23 mouse cellular contexts compared by ENCODE assay signal in genomic region chr19:42591534-42591933, GRCm38 (mm10). TPM values are rescaled to one million over a fixed set of nuclear protein-coding genes. Genes with fewer than 3 reads are reported as not detected.
"Had no signal": no experiment of that assay in that cellular context is flagged by ENCODE, and none has a peak within 500 bp of the region (broad histone marks: within the 10 kb centered on the region; RNA-seq: fewer than 3 reads in every experiment).

No protein-coding gene starts in this region.

- DNase-seq: kidney, postnatal 25 days; layer of hippocampus, adult 9-11 months; liver, postnatal 0 days; lung, embryonic 14.5 days; right cerebral cortex, adult 18-20 months; right cerebral cortex, postnatal 14 days; spleen, adult 18-20 months; thymus, postnatal 25 days had no signal

- H3K27me3 ChIP-seq: limb, embryonic 12.5 days; limb, embryonic 15.5 days; midbrain, embryonic 12.5 days; midbrain, embryonic 15.5 days; neural tube, embryonic 12.5 days; neural tube, embryonic 15.5 days; stomach, embryonic 15.5 days had no signal

- H3K9ac ChIP-seq: limb, embryonic 12.5 days; limb, embryonic 15.5 days; liver, embryonic 14.5 days; liver, postnatal 0 days; lung, embryonic 14.5 days; midbrain, embryonic 12.5 days; midbrain, embryonic 15.5 days; neural tube, embryonic 12.5 days; neural tube, embryonic 15.5 days; stomach, embryonic 15.5 days had no signal

- ATAC-seq: liver, postnatal 0 days; lung, postnatal 0 days; midbrain, embryonic 15.5 days had no signal

- H3K4me2 ChIP-seq: limb, embryonic 12.5 days; limb, embryonic 15.5 days; liver, embryonic 11.5 days; lung, embryonic 14.5 days; midbrain, embryonic 12.5 days; midbrain, embryonic 15.5 days; neural tube, embryonic 12.5 days; neural tube, embryonic 15.5 days; stomach, embryonic 15.5 days had no signal

- H3K9me3 ChIP-seq: limb, embryonic 12.5 days; limb, embryonic 15.5 days; midbrain, embryonic 12.5 days; midbrain, embryonic 15.5 days; neural tube, embryonic 12.5 days; neural tube, embryonic 15.5 days; stomach, embryonic 15.5 days had no signal

- H3K27ac ChIP-seq: kidney, postnatal 0 days; layer of hippocampus, adult 2 months; left cerebral cortex, adult 2 months; limb, embryonic 12.5 days; limb, embryonic 15.5 days; liver, embryonic 14.5 days; macrophage; midbrain, embryonic 12.5 days; midbrain, embryonic 15.5 days; neural tube, embryonic 12.5 days; neural tube, embryonic 15.5 days; stomach, embryonic 15.5 days had no signal

- H3K36me3 ChIP-seq: midbrain, embryonic 15.5 days; neural tube, embryonic 15.5 days had no signal

- H3K4me1 ChIP-seq: limb, embryonic 12.5 days; limb, embryonic 15.5 days; midbrain, embryonic 15.5 days; neural tube, embryonic 12.5 days; neural tube, embryonic 15.5 days had no signal

- H3K4me3 ChIP-seq: layer of hippocampus, adult 2 months; left cerebral cortex, adult 2 months; limb, embryonic 12.5 days; limb, embryonic 15.5 days; midbrain, embryonic 12.5 days; midbrain, embryonic 15.5 days; neural tube, embryonic 12.5 days; neural tube, embryonic 15.5 days; stomach, embryonic 15.5 days had no signal

RNA-seq across cellular contexts. Expression of gene Loxl4, which starts 21.1 kb away (rescaled TPM):
- total RNA-seq: megakaryocyte, adult 5-6 weeks had no signal
- polyA plus RNA-seq: macrophage had no signal
